Mouse (Mus musculus) C2C12 (cell line): ENCODE measurements at regions not wholly inside any gene's neighbourhood (a gene's known extent, or its start where the extent isn't known, plus 50 kb on each side); places are given as distances from the start of the nearest gene placed in this dataset.

Source experiments
- CEBPB ChIP-seq: IDR thresholded peaks from one replicate; pipeline ENCODE4 v1.6.1; 2011; ENCODE audit warnings: low read depth, mild to moderate bottlenecking, control low read depth, moderate library complexity
- CTCF ChIP-seq: IDR thresholded peaks from one replicate; pipeline ENCODE4 v1.5.1; 2011; ENCODE audit not compliant: control insufficient read depth, insufficient read depth, insufficient read length
- FOSL1 ChIP-seq: IDR thresholded peaks from one replicate; pipeline ENCODE4 v1.8.0; 2011; ENCODE audit warnings: mild to moderate bottlenecking, low read length; ENCODE audit not compliant: poor library complexity, insufficient read depth, severe bottlenecking
- MAX ChIP-seq: IDR thresholded peaks from one replicate; pipeline ENCODE4 v1.6.1; 2011; ENCODE audit warnings: mild to moderate bottlenecking, control low read depth
- MYOD1 ChIP-seq: IDR thresholded peaks from one replicate; pipeline ENCODE4 v1.6.1; 2011; ENCODE audit warnings: low read depth; ENCODE audit not compliant: control insufficient read depth, insufficient read length
- MYOG ChIP-seq: IDR thresholded peaks from one replicate; pipeline ENCODE4 v1.6.1; 2011; ENCODE audit not compliant: control insufficient read depth, insufficient read length; ENCODE audit errors: extremely low read depth
- USF1 ChIP-seq: IDR thresholded peaks from one replicate; pipeline ENCODE4 v1.6.1; 2011; ENCODE audit warnings: low read depth, mild to moderate bottlenecking, control low read depth, moderate library complexity

GRCm38 (mm10) chr4:131037179-131037578 lies 93.0 kb downstream of the Matn1 start:
- TF ChIP-seq CTCF: no peak
- no peak for TF ChIP-seq USF1
- no peak for TF ChIP-seq FOSL1
- TF ChIP-seq MYOD1: no peak
- TF ChIP-seq MYOG: no peak
- no peak for TF ChIP-seq CEBPB
- no peak for TF ChIP-seq MAX
